Mouse (Mus musculus): ENCODE results near the gene Rnf111.

- TF ChIP-seq CTCF (IDR thresholded peaks at IDR 0.05; ENCODE audit: extremely low read depth, insufficient read depth, low read length) (no peak), POLR2A (IDR thresholded peaks at IDR 0.05; ENCODE audit: extremely low read depth, insufficient read depth, low read length) (no peak)
Observed at GRCm38 (mm10) chr9:70406596-70406995, 96.9 kb downstream of the Rnf111 start.

Measured in cortical plate, adult 2 months (tissue).